Mouse (Mus musculus): ENCODE measurements around the gene Fez1. TPM values are rescaled to one million over a fixed set of nuclear protein-coding genes. Genes with fewer than 3 reads are reported as not detected.

Fez1 gene
- polyA plus RNA-seq, 1 experiment from 2014 or later = 624 TPM

GRCm38 (mm10) chr9:36876313-36876712 is 54.6 kb downstream of the Fez1 start:
- Histone ChIP-seq H3K36me3 (peaks cover 89% of the 10 kb centered on the region), H3K4me1 (replicated peaks) (peaks cover 8% of the 10 kb centered on the region), H3K9ac (replicated peaks) (no peak overlapping the region), H3K27ac (no peak overlapping the region), H3K9me3 (no peaks in the 10 kb centered on the region), H3K4me2 (replicated peaks) (no peak overlapping the region), H3K4me3 (replicated peaks) (no peak overlapping the region), H3K27me3 (no peaks in the 10 kb centered on the region)
- 92% methylated on average over 5 of the region's 5 CpGs for WGBS
- ATAC-seq = no peak

- Histone ChIP-seq H3K27ac (no peak overlapping the region), H3K4me3 (replicated peaks) (no peak overlapping the region), H3K4me1 (replicated peaks) (peaks cover 13% of the 10 kb centered on the region), H3K36me3 (peaks cover 85% of the 10 kb centered on the region), H3K27me3 (no peaks in the 10 kb centered on the region), H3K9ac (replicated peaks) (no peak overlapping the region), H3K9me3 (no peaks in the 10 kb centered on the region), H3K4me2 (replicated peaks) (no peak overlapping the region)
- ATAC-seq = no peak
Observed at GRCm38 (mm10) chr9:36876787-36877186, 55.1 kb downstream of the Fez1 start.

- peak overlapping the region; percentile 92 for H3K27ac ChIP-seq
- peak overlapping the region; percentile 9; the same call in 1 of the 2 replicates for H3K4me2 ChIP-seq (replicated peaks)
- H3K9ac ChIP-seq (replicated peaks) = no peak overlapping the region
- peaks cover 23% of the 10 kb centered on the region for H3K4me1 ChIP-seq (replicated peaks)
- H3K9me3 ChIP-seq = no peaks in the 10 kb centered on the region
- WGBS = 45% methylated on average over 5 of the region's 5 CpGs
- ATAC-seq = peak; percentile 43
- H3K4me3 ChIP-seq (replicated peaks) = no peak overlapping the region
- H3K27me3 ChIP-seq = no peaks in the 10 kb centered on the region
- peaks cover 38% of the 10 kb centered on the region for H3K36me3 ChIP-seq
Observed at GRCm38 (mm10) chr9:36881615-36882014, 60.0 kb downstream of the Fez1 start.

GRCm38 (mm10) chr9:36882034-36882745 is 60.5 kb downstream of the Fez1 start:
- Histone ChIP-seq H3K4me2 (replicated peaks) (peak overlapping the region; percentile 9; the same call in 1 of the 2 replicates), H3K9me3 (no peaks in the 10 kb centered on the region), H3K4me3 (replicated peaks) (no peak overlapping the region), H3K36me3 (peaks cover 33% of the 10 kb centered on the region), H3K27me3 (no peaks in the 10 kb centered on the region), H3K27ac (peak overlapping the region; percentile 92), H3K4me1 (replicated peaks) (peaks cover 23% of the 10 kb centered on the region), H3K9ac (replicated peaks) (no peak overlapping the region)
- ATAC-seq = peak; percentile 91
- 31% methylated on average over 8 of the region's 8 CpGs for WGBS

GRCm38 (mm10) chr9:36883569-36883968 is 61.9 kb downstream of the Fez1 start:
- H3K4me1 ChIP-seq (replicated peaks) = peaks cover 23% of the 10 kb centered on the region
- peaks cover 21% of the 10 kb centered on the region for H3K36me3 ChIP-seq
- ATAC-seq = no peak
- no peaks in the 10 kb centered on the region for H3K9me3 ChIP-seq
- H3K9ac ChIP-seq (replicated peaks) = no peak overlapping the region
- no peaks in the 10 kb centered on the region for H3K27me3 ChIP-seq
- H3K4me2 ChIP-seq (replicated peaks) = no peak overlapping the region
- H3K27ac ChIP-seq = no peak overlapping the region; the same call in 1 of the 2 replicates
- H3K4me3 ChIP-seq (replicated peaks) = no peak overlapping the region
- WGBS = 67% methylated on average over 3 of the region's 3 CpGs

- Histone ChIP-seq H3K9me3 (no peaks in the 10 kb centered on the region), H3K27ac (no peak overlapping the region), H3K36me3 (peaks cover 5% of the 10 kb centered on the region; the same call in 1 of the 2 replicates), H3K4me2 (replicated peaks) (no peak overlapping the region), H3K27me3 (no peaks in the 10 kb centered on the region), H3K9ac (replicated peaks) (no peak overlapping the region), H3K4me1 (replicated peaks) (peaks cover 23% of the 10 kb centered on the region), H3K4me3 (replicated peaks) (no peak overlapping the region)
- no peak for ATAC-seq
- WGBS = 73% methylated on average over 3 of the region's 3 CpGs
Observed at GRCm38 (mm10) chr9:36885237-36885636, 63.6 kb downstream of the Fez1 start.

GRCm38 (mm10) chr9:36890552-36890951 is 68.9 kb downstream of the Fez1 start:
- H3K9me3 ChIP-seq = no peaks in the 10 kb centered on the region
- ATAC-seq = peak; percentile 28; the same call in 1 of the 2 replicates
- no peak overlapping the region for H3K9ac ChIP-seq (replicated peaks)
- H3K4me3 ChIP-seq (replicated peaks) = no peak overlapping the region
- H3K4me2 ChIP-seq (replicated peaks) = no peak overlapping the region
- no peaks in the 10 kb centered on the region for H3K4me1 ChIP-seq (replicated peaks)
- no peaks in the 10 kb centered on the region for H3K27me3 ChIP-seq
- peaks cover 22% of the 10 kb centered on the region for H3K36me3 ChIP-seq
- no peak overlapping the region for H3K27ac ChIP-seq
- 15% methylated on average over 4 of the region's 4 CpGs for WGBS

GRCm38 (mm10) chr9:36893413-36893990 is 71.8 kb downstream of the Fez1 start:
- Histone ChIP-seq H3K4me2 (replicated peaks) (no peak overlapping the region), H3K4me1 (replicated peaks) (no peaks in the 10 kb centered on the region), H3K9me3 (no peaks in the 10 kb centered on the region), H3K27me3 (no peaks in the 10 kb centered on the region), H3K9ac (replicated peaks) (no peak overlapping the region), H3K4me3 (replicated peaks) (no peak overlapping the region), H3K36me3 (peaks cover 22% of the 10 kb centered on the region), H3K27ac (no peak overlapping the region)
- WGBS = 82% methylated on average over 6 of the region's 6 CpGs
- no peak for ATAC-seq

GRCm38 (mm10) chr9:36894242-36894641 is 72.6 kb downstream of the Fez1 start:
- H3K4me2 ChIP-seq (replicated peaks) = no peak overlapping the region
- no peaks in the 10 kb centered on the region for H3K27me3 ChIP-seq
- H3K9me3 ChIP-seq = no peaks in the 10 kb centered on the region
- H3K4me3 ChIP-seq (replicated peaks) = no peak overlapping the region
- no peak for ATAC-seq
- peaks cover 27% of the 10 kb centered on the region for H3K36me3 ChIP-seq
- no peak overlapping the region for H3K9ac ChIP-seq (replicated peaks)
- no peak overlapping the region for H3K27ac ChIP-seq
- 93% methylated on average over 7 of the region's 7 CpGs for WGBS
- H3K4me1 ChIP-seq (replicated peaks) = no peaks in the 10 kb centered on the region

- H3K9me3 ChIP-seq = no peaks in the 10 kb centered on the region
- no peak overlapping the region for H3K4me2 ChIP-seq (replicated peaks)
- 0 out of 2 replicates have a peak overlapping the region, but pooled peaks have one; percentile 35 for H3K27ac ChIP-seq
- H3K9ac ChIP-seq (replicated peaks) = no peak overlapping the region
- H3K36me3 ChIP-seq = peaks cover 27% of the 10 kb centered on the region
- H3K27me3 ChIP-seq = no peaks in the 10 kb centered on the region
- peak; percentile 87 for ATAC-seq
- 80% methylated on average over 8 of the region's 8 CpGs for WGBS
- no peaks in the 10 kb centered on the region for H3K4me1 ChIP-seq (replicated peaks)
- H3K4me3 ChIP-seq (replicated peaks) = no peak overlapping the region
Observed at GRCm38 (mm10) chr9:36895009-36895693, 73.5 kb downstream of the Fez1 start.

GRCm38 (mm10) chr9:36898560-36898959 is 76.9 kb downstream of the Fez1 start:
- WGBS = 95% methylated on average over 3 of the region's 3 CpGs
- no peak for ATAC-seq
- H3K27me3 ChIP-seq = no peaks in the 10 kb centered on the region
- no peak overlapping the region for H3K4me2 ChIP-seq (replicated peaks)
- no peaks in the 10 kb centered on the region for H3K9me3 ChIP-seq
- H3K4me1 ChIP-seq (replicated peaks) = no peaks in the 10 kb centered on the region
- H3K9ac ChIP-seq (replicated peaks) = no peak overlapping the region
- no peak overlapping the region for H3K27ac ChIP-seq
- peaks cover 14% of the 10 kb centered on the region; the same call in 1 of the 2 replicates for H3K36me3 ChIP-seq
- no peak overlapping the region for H3K4me3 ChIP-seq (replicated peaks)

GRCm38 (mm10) chr9:36900464-36900863 is 78.8 kb downstream of the Fez1 start:
- Histone ChIP-seq H3K9me3 (no peaks in the 10 kb centered on the region), H3K4me1 (replicated peaks) (no peaks in the 10 kb centered on the region), H3K4me2 (replicated peaks) (no peak overlapping the region), H3K9ac (replicated peaks) (no peak overlapping the region), H3K36me3 (peaks cover 18% of the 10 kb centered on the region; the same call in 1 of the 2 replicates), H3K4me3 (replicated peaks) (no peak overlapping the region), H3K27ac (no peak overlapping the region), H3K27me3 (no peaks in the 10 kb centered on the region)
- 94% methylated on average over 4 of the region's 4 CpGs for WGBS
- ATAC-seq = no peak

Data from midbrain, embryonic 13.5 days (tissue).